Mouse (Mus musculus) liver, adult 2 months (tissue): Measurements from ENCODE around the gene Lrrc46. TPM values are rescaled to one million over a fixed set of nuclear protein-coding genes. Genes with fewer than 3 reads are reported as not detected.

Experiments
- DNase-seq: peaks from one replicate; pipeline ENCODE4 v3.0.0-alpha.2; 2011; ENCODE audit warnings: low read depth, low spot score; ENCODE audit errors: extremely low read depth
- H3K27ac ChIP-seq: fragments of 200-500 bp; replicated peaks from 2 replicates; pipeline ENCODE4 v1.5.1; 2012; ENCODE audit warnings: low read depth, mild to moderate bottlenecking, control low read depth, inconsistent platforms, low read length; ENCODE audit not compliant: insufficient read depth
- H3K27me3 ChIP-seq: fragments of 200-500 bp; 2 replicates; pipeline ENCODE4 v1.6.1; 2012; ENCODE audit warnings: mild to moderate bottlenecking, moderate library complexity, low read length, inconsistent platforms; ENCODE audit not compliant: control insufficient read depth, insufficient read depth
- H3K36me3 ChIP-seq: fragments of 200-500 bp; 2 replicates; pipeline ENCODE4 v1.6.1; 2012; ENCODE audit warnings: low read length, inconsistent platforms; ENCODE audit not compliant: control insufficient read depth, insufficient read depth
- H3K4me1 ChIP-seq: fragments of 200-500 bp; 2 replicates; pipeline ENCODE4 v1.6.1; 2011; ENCODE audit warnings: low read length; ENCODE audit not compliant: control insufficient read depth, insufficient read depth
- H3K4me3 ChIP-seq: fragments of 200-500 bp; 2 replicates; pipeline ENCODE4 v1.5.1; 2011; ENCODE audit warnings: low read depth, mild to moderate bottlenecking, control low read depth, low read length, moderate library complexity; ENCODE audit not compliant: insufficient read depth
- H3K79me2 ChIP-seq: fragments of 200-500 bp; 2 replicates; pipeline ENCODE4 v1.6.1; 2012; ENCODE audit warnings: inconsistent platforms, mild to moderate bottlenecking, low read length, moderate library complexity; ENCODE audit not compliant: control insufficient read depth, insufficient read depth
- H3K9ac ChIP-seq: fragments of 200-500 bp; 2 replicates; pipeline ENCODE4 v1.6.1; 2012; ENCODE audit warnings: low read depth, mild to moderate bottlenecking, control low read depth, inconsistent platforms, low read length
- CTCF ChIP-seq: fragments of 200-500 bp; IDR thresholded peaks from 2 replicates; pipeline ENCODE4 v1.5.1; 2011; ENCODE audit warnings: low read depth, low read length, control low read depth
- POLR2A ChIP-seq: fragments of 200-500 bp; IDR thresholded peaks from 2 replicates; pipeline ENCODE4 v1.6.1; 2011; ENCODE audit warnings: low read length, control low read depth; ENCODE audit not compliant: insufficient read depth; ENCODE audit errors: extremely low read depth
- WGBS: fragments of 180-500 bp; shearing (Covaris S2); methylation state at CpG from one replicate; pipeline ENCODE4 v1.1.7; 2018; 5-methylcytosine and 5-hydroxymethylcytosine counted together
- polyA plus RNA-seq: library from polyadenylated mRNA; depleted of rRNA; stranded (reverse); fragments of >200 nt; gene quantifications from 2 replicates; pipeline ENCODE4 v1.2.3, GENCODE M21; 2012; rRNA removed
- total RNA-seq: library from RNA; depleted of rRNA; stranded (reverse); fragments of >200 nt; gene quantifications from 2 replicates; pipeline ENCODE4 v1.2.3, GENCODE M21; 2014; rRNA removed

The Lrrc46 gene
- total and polyA plus RNA-seq, 2 experiments: 0.28 to 1.1 TPM

DNA sequence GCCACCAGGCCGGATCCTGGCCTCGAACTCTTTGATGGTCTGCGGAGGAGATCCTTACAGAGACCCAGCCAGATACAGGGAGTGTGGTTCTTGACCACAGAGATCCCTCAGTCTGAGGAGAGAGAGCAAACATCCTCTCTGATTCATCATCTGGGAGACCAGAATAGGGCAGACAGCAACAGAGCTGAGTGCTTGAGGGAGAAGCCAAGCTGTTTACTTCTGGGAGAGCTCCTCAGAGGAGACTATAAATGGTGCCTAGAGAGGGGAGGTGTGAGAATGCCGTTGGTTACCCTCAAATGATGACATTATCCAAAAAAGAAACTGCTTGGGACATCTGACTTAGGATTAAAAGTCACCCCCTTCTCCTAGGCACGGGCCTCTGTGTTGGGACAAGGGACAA, 49.7 kb downstream of the Lrrc46 start:
- 80% methylated on average over 5 of the region's 5 CpGs for WGBS
- no peak overlapping the region for H3K9ac ChIP-seq
- no peak for TF ChIP-seq POLR2A
- no peak for TF ChIP-seq CTCF
- no peaks in the 10 kb centered on the region for H3K27me3 ChIP-seq
- no peak overlapping the region for H3K4me3 ChIP-seq
- H3K79me2 ChIP-seq: no peaks in the 10 kb centered on the region
- H3K36me3 ChIP-seq: no peaks in the 10 kb centered on the region
- H3K27ac ChIP-seq: no peak overlapping the region
- H3K4me1 ChIP-seq: no peaks in the 10 kb centered on the region
- DNase-seq: no peak

- Histone ChIP-seq H3K27me3 (no peaks in the 10 kb centered on the region), H3K27ac (no peak overlapping the region), H3K4me3 (no peak overlapping the region), H3K79me2 (no peaks in the 10 kb centered on the region), H3K4me1 (no peaks in the 10 kb centered on the region), H3K9ac (no peak overlapping the region), H3K36me3 (no peaks in the 10 kb centered on the region)
- WGBS: 16% methylated on average over 31 of the region's 31 CpGs
- TF ChIP-seq CTCF (no peak), POLR2A (no peak)
- DNase-seq: no peak
Observed at GRCm38 (mm10) chr11:96987873-96988655, 53.1 kb downstream of the Lrrc46 start.

- no peak for DNase-seq
- WGBS: 77% methylated on average over 3 of the region's 3 CpGs
- Histone ChIP-seq H3K4me3 (no peak overlapping the region), H3K27me3 (no peaks in the 10 kb centered on the region), H3K4me1 (no peaks in the 10 kb centered on the region), H3K9ac (no peak overlapping the region), H3K27ac (no peak overlapping the region), H3K36me3 (no peaks in the 10 kb centered on the region), H3K79me2 (no peaks in the 10 kb centered on the region)
- no peak for TF ChIP-seq POLR2A
Observed at GRCm38 (mm10) chr11:96986463-96986862, 54.7 kb downstream of the Lrrc46 start.

- DNase-seq: no peak
- 53% methylated on average over 4 of the region's 4 CpGs for WGBS
Observed at GRCm38 (mm10) chr11:96984903-96985302, 56.3 kb downstream of the Lrrc46 start.

More at GRCm38 (mm10) chr11:96984903-96985302, 56.3 kb downstream of the Lrrc46 start:
- no peaks in the 10 kb centered on the region for H3K4me1 ChIP-seq
- H3K36me3 ChIP-seq: no peaks in the 10 kb centered on the region
- H3K4me3 ChIP-seq: no peak overlapping the region
- TF ChIP-seq CTCF (no peak), POLR2A (no peak)
- H3K9ac ChIP-seq: no peak overlapping the region
- H3K27ac ChIP-seq: no peak overlapping the region
- no peaks in the 10 kb centered on the region for H3K27me3 ChIP-seq
- H3K79me2 ChIP-seq: no peaks in the 10 kb centered on the region

Other genes starting within 250 kb of the Lrrc46 start
- gene Nfe2l1, start 211.4 kb downstream of the Lrrc46 start, total RNA-seq: 41.3 and 45.0 TPM in 2 replicates
- 106 and 107 TPM in 2 replicates for gene Nfe2l1, start 211.4 kb downstream of the Lrrc46 start, polyA plus RNA-seq
- gene Copz2, start 191.5 kb downstream of the Lrrc46 start, total RNA-seq: 17.2 and 20.7 TPM in 2 replicates
- 43.5 and 48.2 TPM in 2 replicates for gene Copz2, start 191.5 kb downstream of the Lrrc46 start, polyA plus RNA-seq
- 44.1 and 52.2 TPM in 2 replicates for gene Cdk5rap3, start 124.9 kb downstream of the Lrrc46 start, total RNA-seq
- gene Cdk5rap3, start 124.9 kb downstream of the Lrrc46 start, polyA plus RNA-seq: 36.6 and 50.5 TPM in 2 replicates
- 0.34 and 0.46 TPM in 2 replicates for gene Prr15l, start 113.3 kb downstream of the Lrrc46 start, total RNA-seq
- 0.60 and 0.64 TPM in 2 replicates for gene Prr15l, start 113.3 kb downstream of the Lrrc46 start, polyA plus RNA-seq
- 113 and 126 TPM in 2 replicates for gene Pnpo, start 97.4 kb downstream of the Lrrc46 start, total RNA-seq
- 170 and 175 TPM in 2 replicates for gene Pnpo, start 97.4 kb downstream of the Lrrc46 start, polyA plus RNA-seq
- gene Sp2, start 58.4 kb downstream of the Lrrc46 start, total RNA-seq: 0.28 and 0.54 TPM in 2 replicates
- 3.4 and 3.8 TPM in 2 replicates for gene Sp2, start 58.4 kb downstream of the Lrrc46 start, polyA plus RNA-seq
- under 0.01 and 0.09 TPM in 2 replicates for gene Sp6, start 28.0 kb downstream of the Lrrc46 start, total RNA-seq
- 0.04 and 0.05 TPM in 2 replicates for gene Sp6, start 28.0 kb downstream of the Lrrc46 start, polyA plus RNA-seq
- gene Scrn2, start 11.5 kb downstream of the Lrrc46 start, total RNA-seq: 39.5 and 41.9 TPM in 2 replicates
- gene Scrn2, start 11.5 kb downstream of the Lrrc46 start, polyA plus RNA-seq: 56.6 and 58.3 TPM in 2 replicates
- gene Mrpl10, start 153 bp upstream of the Lrrc46 start, total RNA-seq: 19.5 and 29.2 TPM in 2 replicates
- gene Mrpl10, start 153 bp upstream of the Lrrc46 start, polyA plus RNA-seq: 86.8 and 120 TPM in 2 replicates
- 1.1 and 1.7 TPM in 2 replicates for gene Osbpl7, start 9.2 kb upstream of the Lrrc46 start, total RNA-seq
- 1.7 and 2.2 TPM in 2 replicates for gene Osbpl7, start 9.2 kb upstream of the Lrrc46 start, polyA plus RNA-seq
- gene Tbx21, start 73.9 kb upstream of the Lrrc46 start, total RNA-seq: 0.09 and 0.13 TPM in 2 replicates
- 0.22 and 0.38 TPM in 2 replicates for gene Tbx21, start 73.9 kb upstream of the Lrrc46 start, polyA plus RNA-seq
- gene Tbkbp1, start 110.1 kb upstream of the Lrrc46 start, total RNA-seq: 1.0 and 1.9 TPM in 2 replicates
- 6.1 and 6.4 TPM in 2 replicates for gene Tbkbp1, start 110.1 kb upstream of the Lrrc46 start, polyA plus RNA-seq
- gene Kpnb1, start 146.5 kb upstream of the Lrrc46 start, total RNA-seq: 40.7 and 44.6 TPM in 2 replicates
- gene Kpnb1, start 146.5 kb upstream of the Lrrc46 start, polyA plus RNA-seq: 14.9 and 16.2 TPM in 2 replicates
- 12.2 and 21.2 TPM in 2 replicates for gene Npepps, start 239.2 kb upstream of the Lrrc46 start, total RNA-seq
- 7.1 and 9.1 TPM in 2 replicates for gene Npepps, start 239.2 kb upstream of the Lrrc46 start, polyA plus RNA-seq